Mouse (Mus musculus) liver, adult 2 months (tissue): ENCODE measurements at regions not wholly inside any gene's neighbourhood (a gene's known extent, or its start where the extent isn't known, plus 50 kb on each side); places are given as distances from the start of the nearest gene placed in this dataset.

Source experiments
- DNase-seq: peaks from one replicate; pipeline ENCODE4 v3.0.0-alpha.2; 2011; ENCODE audit warnings: low read depth, low spot score; ENCODE audit errors: extremely low read depth
- H3K27ac ChIP-seq: fragments of 200-500 bp; replicated peaks from 2 replicates; pipeline ENCODE4 v1.5.1; 2012; ENCODE audit warnings: low read depth, mild to moderate bottlenecking, control low read depth, inconsistent platforms, low read length; ENCODE audit not compliant: insufficient read depth
- H3K27me3 ChIP-seq: fragments of 200-500 bp; 2 replicates; pipeline ENCODE4 v1.6.1; 2012; ENCODE audit warnings: mild to moderate bottlenecking, moderate library complexity, low read length, inconsistent platforms; ENCODE audit not compliant: control insufficient read depth, insufficient read depth
- H3K36me3 ChIP-seq: fragments of 200-500 bp; 2 replicates; pipeline ENCODE4 v1.6.1; 2012; ENCODE audit warnings: low read length, inconsistent platforms; ENCODE audit not compliant: control insufficient read depth, insufficient read depth
- H3K4me1 ChIP-seq: fragments of 200-500 bp; 2 replicates; pipeline ENCODE4 v1.6.1; 2011; ENCODE audit warnings: low read length; ENCODE audit not compliant: control insufficient read depth, insufficient read depth
- H3K4me3 ChIP-seq: fragments of 200-500 bp; 2 replicates; pipeline ENCODE4 v1.5.1; 2011; ENCODE audit warnings: low read depth, mild to moderate bottlenecking, control low read depth, low read length, moderate library complexity; ENCODE audit not compliant: insufficient read depth
- H3K79me2 ChIP-seq: fragments of 200-500 bp; 2 replicates; pipeline ENCODE4 v1.6.1; 2012; ENCODE audit warnings: inconsistent platforms, mild to moderate bottlenecking, low read length, moderate library complexity; ENCODE audit not compliant: control insufficient read depth, insufficient read depth
- H3K9ac ChIP-seq: fragments of 200-500 bp; 2 replicates; pipeline ENCODE4 v1.6.1; 2012; ENCODE audit warnings: low read depth, mild to moderate bottlenecking, control low read depth, inconsistent platforms, low read length
- CTCF ChIP-seq: fragments of 200-500 bp; IDR thresholded peaks from 2 replicates; pipeline ENCODE4 v1.5.1; 2011; ENCODE audit warnings: low read depth, low read length, control low read depth
- POLR2A ChIP-seq: fragments of 200-500 bp; IDR thresholded peaks from 2 replicates; pipeline ENCODE4 v1.6.1; 2011; ENCODE audit warnings: low read length, control low read depth; ENCODE audit not compliant: insufficient read depth; ENCODE audit errors: extremely low read depth
- WGBS: fragments of 180-500 bp; shearing (Covaris S2); methylation state at CpG from one replicate; pipeline ENCODE4 v1.1.7; 2018; 5-methylcytosine and 5-hydroxymethylcytosine counted together

DNA sequence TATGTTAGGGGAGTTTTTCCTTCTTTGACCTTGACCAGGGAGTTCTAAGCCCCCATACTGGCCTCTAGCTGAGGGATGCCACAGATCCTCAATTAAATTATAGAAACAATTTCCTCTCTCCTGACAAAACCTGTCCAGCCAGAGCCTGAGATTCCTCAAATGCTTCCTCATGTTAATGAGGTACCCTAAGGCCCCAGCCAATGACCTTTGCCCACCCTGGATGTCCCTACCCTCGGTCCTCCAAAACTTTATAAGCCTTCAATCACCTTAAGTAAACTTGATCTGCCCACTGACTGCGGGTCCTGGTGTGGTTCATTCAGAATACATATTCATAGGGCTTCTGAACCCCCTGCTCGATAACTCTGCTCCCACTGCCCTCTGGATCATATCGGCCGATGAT, 227.7 kb upstream of the Vstm2b start:
- 82% methylated on average over 5 of the region's 5 CpGs for WGBS
- no peak overlapping the region for H3K9ac ChIP-seq

DNA sequence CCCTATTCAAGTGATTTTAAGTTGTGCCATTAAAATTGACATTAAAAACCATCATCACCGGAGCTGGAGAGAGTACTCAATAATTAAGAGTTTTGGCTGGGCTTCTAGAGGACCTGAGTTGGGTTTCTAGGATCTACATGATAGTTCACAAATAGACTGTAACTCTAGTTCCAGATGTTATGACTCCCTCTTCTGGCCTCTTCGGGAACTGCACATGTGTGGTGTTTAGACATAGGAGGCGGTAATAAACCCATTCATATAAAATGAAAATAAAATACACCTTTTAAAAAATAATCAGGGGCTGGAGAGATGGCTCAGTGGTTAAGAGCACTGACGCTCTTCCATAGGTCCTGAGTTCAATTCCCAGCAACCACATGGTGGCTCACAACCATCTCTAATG, 227.1 kb upstream of the Vstm2b start:
- no peaks in the 10 kb centered on the region for H3K4me1 ChIP-seq
- DNase-seq: no peak
- H3K27me3 ChIP-seq: no peaks in the 10 kb centered on the region
- TF ChIP-seq CTCF (no peak), POLR2A (no peak)
- no peak overlapping the region for H3K9ac ChIP-seq
- no peak overlapping the region for H3K27ac ChIP-seq
- H3K79me2 ChIP-seq: no peaks in the 10 kb centered on the region
- no peaks in the 10 kb centered on the region for H3K36me3 ChIP-seq
- H3K4me3 ChIP-seq: no peak overlapping the region
- WGBS: 94% methylated on average over 4 of the region's 4 CpGs

More for the DNA sequence above, 227.7 kb upstream of the Vstm2b start:
- Histone ChIP-seq H3K27me3 (no peaks in the 10 kb centered on the region), H3K4me3 (no peak overlapping the region), H3K36me3 (no peaks in the 10 kb centered on the region), H3K4me1 (no peaks in the 10 kb centered on the region), H3K27ac (no peak overlapping the region), H3K79me2 (no peaks in the 10 kb centered on the region)
- no peak for DNase-seq
- TF ChIP-seq POLR2A (no peak), CTCF (no peak)

- peaks cover 2% of the 10 kb centered on the region; the same call in 1 of the 2 replicates for H3K4me1 ChIP-seq
- H3K9ac ChIP-seq: no peak overlapping the region
- DNase-seq: no peak
- 93% methylated on average over 1 of the region's 1 CpGs for WGBS
- no peaks in the 10 kb centered on the region for H3K79me2 ChIP-seq
- no peak overlapping the region for H3K27ac ChIP-seq
- no peak overlapping the region for H3K4me3 ChIP-seq
- TF ChIP-seq CTCF (no peak), POLR2A (no peak)
- no peaks in the 10 kb centered on the region for H3K36me3 ChIP-seq
- H3K27me3 ChIP-seq: no peaks in the 10 kb centered on the region
Measured at GRCm38 (mm10) chr7:40672348-40672747, 225.8 kb upstream of the Vstm2b start.

DNA sequence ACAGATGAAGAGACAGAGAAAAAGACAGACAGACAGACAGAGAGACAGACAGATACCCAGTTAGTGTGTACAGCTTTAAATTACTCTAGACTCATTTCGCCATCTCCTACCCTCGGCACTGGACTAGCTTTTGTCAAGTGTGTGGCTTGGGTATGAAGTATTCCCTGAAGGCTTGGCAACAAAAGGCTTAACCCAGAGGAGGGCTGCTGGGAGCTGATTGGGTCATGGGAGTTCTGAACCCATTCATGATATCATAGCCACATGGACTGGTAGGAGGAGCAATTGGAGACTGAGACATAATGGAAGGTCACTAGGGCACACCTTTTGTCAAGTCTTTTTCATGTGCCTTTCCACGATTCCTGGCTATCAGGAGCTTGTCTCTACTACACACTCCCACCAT, 223.7 kb upstream of the Vstm2b start:
- Histone ChIP-seq H3K4me1 (peaks cover 6% of the 10 kb centered on the region; the same call in 1 of the 2 replicates), H3K9ac (no peak overlapping the region), H3K27ac (no peak overlapping the region), H3K36me3 (no peaks in the 10 kb centered on the region), H3K79me2 (no peaks in the 10 kb centered on the region), H3K4me3 (no peak overlapping the region), H3K27me3 (no peaks in the 10 kb centered on the region)
- 75% methylated on average over 3 of the region's 3 CpGs for WGBS
- DNase-seq: no peak
- TF ChIP-seq POLR2A: no peak
- TF ChIP-seq CTCF: no peak

- TF ChIP-seq POLR2A (no peak), CTCF (no peak)
- Histone ChIP-seq H3K4me3 (no peak overlapping the region), H3K4me1 (peaks cover 6% of the 10 kb centered on the region), H3K27ac (no peak overlapping the region), H3K27me3 (no peaks in the 10 kb centered on the region), H3K36me3 (no peaks in the 10 kb centered on the region), H3K79me2 (no peaks in the 10 kb centered on the region), H3K9ac (no peak overlapping the region)
- DNase-seq: peak; percentile 84
- 43% methylated on average over 2 of the region's 2 CpGs for WGBS
Measured at GRCm38 (mm10) chr7:40677601-40678000, 220.5 kb upstream of the Vstm2b start.

GRCm38 (mm10) chr7:40680567-40680966, 217.6 kb upstream of the Vstm2b start:
- Histone ChIP-seq H3K27me3 (no peaks in the 10 kb centered on the region), H3K27ac (no peak overlapping the region), H3K4me1 (peaks cover 11% of the 10 kb centered on the region), H3K4me3 (no peak overlapping the region), H3K36me3 (no peaks in the 10 kb centered on the region), H3K9ac (no peak overlapping the region), H3K79me2 (no peaks in the 10 kb centered on the region)
- WGBS: 83% methylated on average over 12 of the region's 12 CpGs
- no peak for TF ChIP-seq CTCF
- TF ChIP-seq POLR2A: no peak
- no peak for DNase-seq
